In genomic region chr6:128841327-128842089, GRCm38 (mm10) we compare ENCODE assay signal across 9 mouse cellular contexts. TPM values are rescaled to one million over a fixed set of nuclear protein-coding genes. Genes with fewer than 3 reads are reported as not detected.
DNase-seq lines count a peak whose midpoint lies in the region; ATAC-seq and TF ChIP-seq lines count a peak whose summit lies in the region.
"Had no signal": no experiment of that assay in that cellular context is flagged by ENCODE, and none has a peak within 500 bp of the region (broad histone marks: within the 10 kb centered on the region; RNA-seq: fewer than 3 reads in every experiment).

No protein-coding gene starts in this region.

- no peak for TF ChIP-seq POLR2A in cortical plate, adult 2 months (IDR thresholded peaks at IDR 0.05; ENCODE audit: extremely low read depth, insufficient read depth, low read length)

- H3K36me3 ChIP-seq in heart, embryonic 14.5 days (ENCODE audit: control insufficient read depth, insufficient read depth, low read length): no peaks in the 10 kb centered on the region
- no peaks in the 10 kb centered on the region for H3K36me3 ChIP-seq in hindbrain, postnatal 0 days (ENCODE audit: insufficient read depth, low read length)
- H3K36me3 ChIP-seq in midbrain, embryonic 15.5 days (replicated peaks): no peaks in the 10 kb centered on the region

- H3K4me1 ChIP-seq in heart, embryonic 14.5 days (ENCODE audit: control insufficient read depth in 2 of 2, insufficient read depth in 2 of 2, low read length in 2 of 2): peaks cover 2 to 18% of the 10 kb centered on the region in 2 experiments; a peak in 3 of 4 replicates
- peaks cover 4% of the 10 kb centered on the region; the same call in 1 of the 2 replicates for H3K4me1 ChIP-seq in cortical plate, adult 2 months (ENCODE audit: control insufficient read depth, insufficient read depth, low read length)
- 0 out of 2 replicates have a peak, but pooled peaks cover 3% of the 10 kb centered on the region for H3K4me1 ChIP-seq in hindbrain, postnatal 0 days (ENCODE audit: insufficient read depth, low read length)
- peaks cover 37% of the 10 kb centered on the region for H3K4me1 ChIP-seq in midbrain, embryonic 15.5 days

- H3K27ac ChIP-seq in heart, embryonic 14.5 days (replicated peaks in 1 of 2; ENCODE audit: control insufficient read depth in 1 of 2, insufficient read depth in 1 of 2, low read depth in 2 of 2, low read length in 2 of 2): no peak overlapping the region
- H3K27ac ChIP-seq in cortical plate, adult 2 months (ENCODE audit: insufficient read depth, low read length): no peak overlapping the region
- H3K27ac ChIP-seq in hindbrain, postnatal 0 days: peak overlapping the region; percentile 88; the same call in 1 of the 2 replicates
- no peak overlapping the region for H3K27ac ChIP-seq in midbrain, embryonic 15.5 days

- no peaks in the 10 kb centered on the region for H3K9me3 ChIP-seq in heart, embryonic 14.5 days (ENCODE audit: control insufficient read depth, low read length)
- no peaks in the 10 kb centered on the region for H3K9me3 ChIP-seq in hindbrain, postnatal 0 days (ENCODE audit: low read length)
- no peaks in the 10 kb centered on the region for H3K9me3 ChIP-seq in midbrain, embryonic 15.5 days

- ATAC-seq in heart, embryonic 14.5 days (ENCODE audit: insufficient number of reproducible peaks, insufficient read depth, low FRiP score, low read depth): no peak
- no peak for ATAC-seq in hindbrain, postnatal 0 days
- no peak for ATAC-seq in midbrain, embryonic 15.5 days (replicated peaks)
- ATAC-seq: Patski had no signal

- peak overlapping the region; percentile 84 for H3K4me2 ChIP-seq in heart, embryonic 14.5 days (ENCODE audit: low read length)
- H3K4me2 ChIP-seq in hindbrain, postnatal 0 days (ENCODE audit: low read depth, low read length): peak overlapping the region; percentile 61
- H3K4me2 ChIP-seq in midbrain, embryonic 15.5 days: peak overlapping the region; percentile 70

- H3K4me3 ChIP-seq in heart, embryonic 14.5 days (ENCODE audit: control insufficient read depth in 1 of 2, insufficient read depth in 1 of 2, low read depth in 1 of 2, low read length in 2 of 2): peak overlapping the region in 1 of 2 experiments; percentile 91; a peak in 3 of 4 replicates
- peak overlapping the region; percentile 84; the same call in 1 of the 2 replicates for H3K4me3 ChIP-seq in cortical plate, adult 2 months (ENCODE audit: insufficient read depth, low read length)
- H3K4me3 ChIP-seq in hindbrain, postnatal 0 days (ENCODE audit: low read length): peak overlapping the region; percentile 61
- H3K4me3 ChIP-seq in midbrain, embryonic 15.5 days: peak overlapping the region; percentile 80

- H3K9ac ChIP-seq in heart, embryonic 14.5 days (ENCODE audit: low read length): peak overlapping the region; percentile 85; the same call in 1 of the 2 replicates
- H3K9ac ChIP-seq in hindbrain, postnatal 0 days (replicated peaks; ENCODE audit: low read length): peak overlapping the region; percentile 64; the same call in 1 of the 2 replicates
- peak overlapping the region; percentile 75; the same call in 1 of the 2 replicates for H3K9ac ChIP-seq in midbrain, embryonic 15.5 days

- TF ChIP-seq CTCF in cortical plate, adult 2 months (IDR thresholded peaks at IDR 0.05; ENCODE audit: extremely low read depth, insufficient read depth, low read length): no peak
- no peak for TF ChIP-seq CTCF in hindbrain, postnatal 0 days (IDR thresholded peaks at IDR 0.05; ENCODE audit: low read depth)

- whole genome bisulfite sequencing in heart, embryonic 14.5 days: 32% methylated on average over 4 of the region's 4 CpGs
- WGBS in hindbrain, postnatal 0 days: 43% methylated on average over 4 of the region's 4 CpGs
- WGBS in midbrain, embryonic 15.5 days: 40% methylated on average over 4 of the region's 4 CpGs

- H3K27me3 ChIP-seq in heart, embryonic 14.5 days (ENCODE audit: control insufficient read depth, insufficient read depth, low read length): no peaks in the 10 kb centered on the region
- H3K27me3 ChIP-seq in hindbrain, postnatal 0 days (ENCODE audit: insufficient read depth, low read length): no peaks in the 10 kb centered on the region
- H3K27me3 ChIP-seq in midbrain, embryonic 15.5 days (replicated peaks): no peaks in the 10 kb centered on the region
- H3K27me3 ChIP-seq: Patski had no signal

- DNase-seq in heart, postnatal 4 days: no peak
- no peak for DNase-seq in hindbrain, postnatal 0 days (ENCODE audit: low spot score)
- DNase-seq in adipocyte (ENCODE audit: low spot score): no peak
- DNase-seq in urinary bladder, adult 18-20 months (ENCODE audit: low spot score in 2 of 2): no peak
- no peak for DNase-seq in gastrocnemius, postnatal 25 days

RNA-seq across cellular contexts. Expression of gene Klrb1b, which starts 15.4 kb away (rescaled TPM):
- not detected in 2 replicates for polyA plus RNA-seq in heart, embryonic 14.5 days (2014; fragmentation: Nextera tagmentation; extraction: Ambion mirVana)
- not detected for total RNA-seq in heart, postnatal 4 days (2021)
- not detected in 2 replicates for polyA plus RNA-seq in cortical plate, adult 2 months (2012; rRNA removed)
- total RNA-seq in hindbrain, postnatal 0 days (2014; rRNA removed): not detected in 2 replicates
- not detected in 2 replicates for polyA plus RNA-seq in hindbrain, postnatal 0 days (2015; fragmentation: Nextera tagmentation; extraction: Ambion mirVana)
- not detected in 2 replicates for polyA plus RNA-seq in midbrain, embryonic 15.5 days (2015; fragmentation: Nextera tagmentation; extraction: Ambion mirVana)
- total RNA-seq in gastrocnemius, postnatal 25 days (2021): not detected
- polyA plus RNA-seq: Patski had no signal

RNA-seq across cellular contexts. Expression of gene Gm44511, which starts 15.4 kb away (rescaled TPM):
- not detected in 2 replicates for polyA plus RNA-seq in heart, embryonic 14.5 days (2014; fragmentation: Nextera tagmentation; extraction: Ambion mirVana)
- not detected for total RNA-seq in heart, postnatal 4 days (2021)
- polyA plus RNA-seq in cortical plate, adult 2 months (2012; rRNA removed): not detected in 2 replicates
- not detected in 2 replicates for total RNA-seq in hindbrain, postnatal 0 days (2014; rRNA removed)
- polyA plus RNA-seq in hindbrain, postnatal 0 days (2015; fragmentation: Nextera tagmentation; extraction: Ambion mirVana): not detected in 2 replicates
- polyA plus RNA-seq in midbrain, embryonic 15.5 days (2015; fragmentation: Nextera tagmentation; extraction: Ambion mirVana): not detected in 2 replicates
- total RNA-seq in gastrocnemius, postnatal 25 days (2021): not detected
- polyA plus RNA-seq: Patski had no signal

RNA-seq across cellular contexts. Expression of gene Clec2i, which starts 45.9 kb away (rescaled TPM):
- polyA plus RNA-seq in heart, embryonic 14.5 days (2014; fragmentation: Nextera tagmentation; extraction: Ambion mirVana): 0.08 TPM in 1 of 2 replicates, not detected in the other
- total RNA-seq in heart, postnatal 4 days (2021): not detected
- polyA plus RNA-seq in cortical plate, adult 2 months (2012; rRNA removed): 0.08 TPM in 1 of 2 replicates, not detected in the other
- not detected in 2 replicates for total RNA-seq in hindbrain, postnatal 0 days (2014; rRNA removed)
- polyA plus RNA-seq in hindbrain, postnatal 0 days (2015; fragmentation: Nextera tagmentation; extraction: Ambion mirVana): 0.06 and 0.08 TPM in 2 replicates
- polyA plus RNA-seq in midbrain, embryonic 15.5 days (2015; fragmentation: Nextera tagmentation; extraction: Ambion mirVana): 0.06 TPM in 1 of 2 replicates, not detected in the other
- total RNA-seq in gastrocnemius, postnatal 25 days (2021): not detected
- polyA plus RNA-seq: Patski had no signal

RNA-seq across cellular contexts. Expression of gene BC035044, which starts 49.4 kb away (rescaled TPM):
- 0.34 TPM in 1 of 2 replicates, not detected in the other for polyA plus RNA-seq in heart, embryonic 14.5 days (2014; fragmentation: Nextera tagmentation; extraction: Ambion mirVana)
- under 1 TPM in 1 of 2 experiments, not detected in 1; 0.21 TPM for total RNA-seq in heart, postnatal 4 days (2021)
- 2.0 and 2.2 TPM in 2 replicates for polyA plus RNA-seq in cortical plate, adult 2 months (2012; rRNA removed)
- total RNA-seq in hindbrain, postnatal 0 days (2014; rRNA removed): 0.61 TPM in 1 of 2 replicates, not detected in the other
- polyA plus RNA-seq in hindbrain, postnatal 0 days (2015; fragmentation: Nextera tagmentation; extraction: Ambion mirVana): 0.39 and 0.88 TPM in 2 replicates
- polyA plus RNA-seq in midbrain, embryonic 15.5 days (2015; fragmentation: Nextera tagmentation; extraction: Ambion mirVana): 0.51 and 0.62 TPM in 2 replicates
- under 1 TPM in 1 of 2 experiments, not detected in 1; 0.27 TPM for total RNA-seq in gastrocnemius, postnatal 25 days (2021)
- polyA plus RNA-seq: Patski had no signal

RNA-seq across cellular contexts. Expression of gene Klrb1c, which starts 52.5 kb away (rescaled TPM):
- polyA plus RNA-seq in heart, embryonic 14.5 days (2014; fragmentation: Nextera tagmentation; extraction: Ambion mirVana): not detected in 2 replicates
- not detected for total RNA-seq in heart, postnatal 4 days (2021)
- 0.04 and 0.19 TPM in 2 replicates for polyA plus RNA-seq in cortical plate, adult 2 months (2012; rRNA removed)
- 0.10 TPM in 1 of 2 replicates, not detected in the other for total RNA-seq in hindbrain, postnatal 0 days (2014; rRNA removed)
- polyA plus RNA-seq in hindbrain, postnatal 0 days (2015; fragmentation: Nextera tagmentation; extraction: Ambion mirVana): 0.13 and 0.14 TPM in 2 replicates
- 0.12 and 0.13 TPM in 2 replicates for polyA plus RNA-seq in midbrain, embryonic 15.5 days (2015; fragmentation: Nextera tagmentation; extraction: Ambion mirVana)
- not detected for total RNA-seq in gastrocnemius, postnatal 25 days (2021)
- polyA plus RNA-seq: Patski had no signal
